Mouse (Mus musculus): ENCODE measurements around the gene Prr22.

Prr22 gene

DNA sequence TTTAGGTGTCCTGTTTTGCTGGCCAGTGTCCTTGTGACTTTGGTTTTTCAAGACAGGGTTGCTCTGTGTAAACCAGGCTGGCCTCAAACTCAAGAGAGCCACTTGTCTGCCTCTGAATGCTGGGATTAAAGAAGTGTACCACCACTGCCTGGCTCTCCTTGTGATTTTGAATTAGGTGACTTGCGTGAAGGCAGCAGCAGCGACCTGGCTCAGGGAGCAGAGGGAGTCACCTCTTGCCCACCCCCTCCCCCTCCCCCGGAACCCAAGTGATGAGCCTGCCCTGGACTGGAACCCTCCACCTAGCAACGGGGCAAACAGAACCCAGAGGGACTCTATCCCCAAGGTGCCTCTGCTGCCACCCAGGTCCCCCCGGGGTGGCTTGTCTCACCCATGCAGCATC, at the start of gene Prr22:
Gene Prr22, plus strand, starts transcription at position 301 of the 400 bp plus-strand sequence.
- no peak for DNase-seq (ENCODE audit: low read depth in 1 of 2, low spot score in 2 of 2)

GRCm38 (mm10) chr17:56722441-56722840, 47.6 kb upstream of the Prr22 start:
- DNase-seq (ENCODE audit: low read depth in 1 of 2, low spot score in 2 of 2), result no peak

DNA sequence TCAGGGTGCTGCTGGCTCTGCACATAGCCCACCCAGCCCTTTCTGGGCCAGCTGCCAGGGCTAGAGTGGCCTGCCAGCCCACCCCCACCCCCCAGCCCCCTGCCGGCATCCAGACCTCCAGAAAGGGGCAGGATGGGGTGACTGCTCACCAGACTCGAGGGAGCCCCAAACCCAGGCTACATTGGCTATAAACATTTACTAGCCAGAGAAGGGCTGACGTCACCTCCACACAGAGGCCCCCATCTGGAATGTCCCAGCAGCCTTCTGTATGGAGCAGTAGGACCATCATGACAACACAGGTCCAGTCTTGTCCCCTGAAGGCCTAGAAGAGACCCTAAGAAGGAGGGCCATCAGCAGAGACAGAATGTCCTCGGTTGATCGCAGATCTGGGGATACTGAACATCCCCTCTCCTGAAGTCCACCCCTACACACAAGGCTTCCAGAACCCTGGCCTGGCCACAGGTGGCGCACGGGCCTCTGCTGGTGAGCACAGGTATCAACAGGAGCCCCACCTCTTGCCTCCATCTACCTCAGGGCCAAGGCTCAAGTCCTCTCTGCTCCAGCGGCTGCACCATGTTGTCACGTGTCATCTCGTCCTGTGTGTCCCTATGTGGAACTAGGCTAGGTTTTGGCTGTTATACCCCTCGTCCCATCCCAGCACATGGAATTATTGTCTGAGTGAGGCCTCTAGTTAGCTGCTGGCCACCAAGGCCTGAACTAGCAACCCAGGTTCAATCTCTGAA, 46.5 kb upstream of the Prr22 start:
- no peak for DNase-seq (ENCODE audit: low read depth in 1 of 2, low spot score in 2 of 2)

- no peak for DNase-seq (ENCODE audit: low read depth in 1 of 2, low spot score in 2 of 2)
Measured at GRCm38 (mm10) chr17:56727029-56727649, 42.9 kb upstream of the Prr22 start.

DNA sequence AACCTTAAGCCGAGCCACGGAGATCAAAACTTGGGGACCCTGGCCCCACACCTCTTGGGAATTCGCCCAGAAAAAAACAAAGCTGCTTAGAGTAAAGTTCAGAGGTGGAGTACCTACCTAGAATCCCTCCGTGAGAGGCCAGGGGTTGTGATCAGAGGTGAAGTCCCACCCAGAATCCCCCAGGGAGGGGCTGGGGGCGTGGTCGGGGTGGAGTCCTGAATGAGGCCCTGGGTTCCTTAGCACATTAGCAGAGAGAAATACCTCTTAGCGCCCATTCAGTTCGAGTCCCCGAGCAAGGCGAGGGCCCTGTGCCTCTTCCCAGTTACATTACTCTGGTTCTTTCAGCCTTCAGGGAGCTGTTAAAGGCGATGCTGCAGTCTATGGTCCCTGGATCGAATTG, 42.4 kb upstream of the Prr22 start:
- DNase-seq (ENCODE audit: low read depth in 1 of 2, low spot score in 2 of 2), result no peak

GRCm38 (mm10) chr17:56728117-56728516, 41.9 kb upstream of the Prr22 start:
- DNase-seq (ENCODE audit: low read depth in 1 of 2, low spot score in 2 of 2), result no peak

DNA sequence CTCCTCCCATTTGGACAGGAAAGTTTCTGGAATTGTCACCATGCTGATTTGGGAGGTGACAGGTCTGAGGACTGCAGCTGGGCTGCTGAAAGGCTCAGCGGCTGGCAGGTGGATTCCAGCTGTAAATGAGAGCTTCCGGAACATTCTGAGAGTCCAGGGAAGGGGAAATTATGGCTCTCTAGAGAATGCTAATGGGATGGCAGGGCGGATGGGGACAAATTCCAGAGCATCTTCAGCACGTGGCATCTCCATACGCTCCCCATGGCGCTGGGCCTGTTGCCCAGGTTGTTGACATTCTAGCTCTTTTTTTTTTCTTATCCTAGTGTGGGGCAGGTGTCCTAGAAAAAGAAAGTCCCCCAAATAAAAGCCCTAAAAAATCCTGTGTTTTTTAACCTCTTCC, 40.9 kb upstream of the Prr22 start:
- DNase-seq (ENCODE audit: low read depth in 1 of 2, low spot score in 2 of 2), result no peak

- no peak for DNase-seq (ENCODE audit: low read depth in 1 of 2, low spot score in 2 of 2)
Measured at GRCm38 (mm10) chr17:56729656-56730055, 40.4 kb upstream of the Prr22 start.

DNA sequence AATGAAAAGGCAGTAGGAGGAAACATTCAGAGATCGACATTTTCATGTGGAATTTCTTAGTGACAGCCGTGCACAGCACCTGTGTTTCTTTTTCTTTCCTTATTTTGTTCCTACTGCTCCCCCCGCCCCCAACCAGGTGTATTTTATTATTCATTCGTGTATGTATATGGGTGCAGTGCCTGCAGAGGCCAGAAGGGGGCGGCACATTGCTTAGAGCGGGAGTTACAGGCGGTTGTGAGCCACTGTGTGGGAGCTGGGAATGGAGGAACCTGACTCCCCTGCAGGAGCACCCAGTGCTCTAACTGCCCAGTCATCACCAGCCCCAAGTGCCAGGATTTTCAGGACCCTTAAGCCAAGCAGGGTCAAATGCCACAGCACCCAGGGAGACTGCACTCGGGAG, 33.5 kb upstream of the Prr22 start:
- DNase-seq (ENCODE audit: low read depth in 1 of 2, low spot score in 2 of 2), result no peak

- no peak for DNase-seq (ENCODE audit: low read depth in 1 of 2, low spot score in 2 of 2)
Measured at GRCm38 (mm10) chr17:56738221-56738620, 31.8 kb upstream of the Prr22 start.

GRCm38 (mm10) chr17:56740118-56740787, 29.8 kb upstream of the Prr22 start:
- no peak for DNase-seq (ENCODE audit: low read depth in 1 of 2, low spot score in 2 of 2)

- DNase-seq (ENCODE audit: low read depth in 1 of 2, low spot score in 2 of 2), result no peak
Measured at GRCm38 (mm10) chr17:56740788-56741160, 29.3 kb upstream of the Prr22 start.

GRCm38 (mm10) chr17:56744173-56744572, 25.9 kb upstream of the Prr22 start:
- DNase-seq (ENCODE audit: low read depth in 1 of 2, low spot score in 2 of 2), result no peak

GRCm38 (mm10) chr17:56751404-56752072, 18.5 kb upstream of the Prr22 start:
- DNase-seq (ENCODE audit: low read depth in 1 of 2, low spot score in 2 of 2), result no peak

DNA sequence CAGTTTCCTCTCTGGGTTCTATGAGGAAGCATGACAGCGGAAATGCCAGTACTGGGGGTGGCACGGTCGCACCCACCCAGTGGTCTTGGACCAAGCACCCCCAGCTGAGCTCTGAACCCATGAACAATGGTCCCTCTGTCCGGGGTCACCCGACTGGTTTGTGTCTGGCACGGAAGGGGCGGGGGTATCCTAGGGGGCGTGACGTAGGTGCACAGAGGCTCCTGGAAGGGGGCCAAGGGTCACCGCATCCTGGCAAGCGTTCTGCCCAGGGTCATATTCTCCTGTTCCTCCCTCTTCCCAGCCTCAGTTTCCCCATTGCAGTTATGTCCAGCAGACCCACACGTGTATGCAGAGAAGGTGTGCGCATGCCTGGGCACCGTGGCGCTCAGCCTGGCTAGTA, 16.6 kb upstream of the Prr22 start:
- no peak for DNase-seq (ENCODE audit: low read depth in 1 of 2, low spot score in 2 of 2)

DNA sequence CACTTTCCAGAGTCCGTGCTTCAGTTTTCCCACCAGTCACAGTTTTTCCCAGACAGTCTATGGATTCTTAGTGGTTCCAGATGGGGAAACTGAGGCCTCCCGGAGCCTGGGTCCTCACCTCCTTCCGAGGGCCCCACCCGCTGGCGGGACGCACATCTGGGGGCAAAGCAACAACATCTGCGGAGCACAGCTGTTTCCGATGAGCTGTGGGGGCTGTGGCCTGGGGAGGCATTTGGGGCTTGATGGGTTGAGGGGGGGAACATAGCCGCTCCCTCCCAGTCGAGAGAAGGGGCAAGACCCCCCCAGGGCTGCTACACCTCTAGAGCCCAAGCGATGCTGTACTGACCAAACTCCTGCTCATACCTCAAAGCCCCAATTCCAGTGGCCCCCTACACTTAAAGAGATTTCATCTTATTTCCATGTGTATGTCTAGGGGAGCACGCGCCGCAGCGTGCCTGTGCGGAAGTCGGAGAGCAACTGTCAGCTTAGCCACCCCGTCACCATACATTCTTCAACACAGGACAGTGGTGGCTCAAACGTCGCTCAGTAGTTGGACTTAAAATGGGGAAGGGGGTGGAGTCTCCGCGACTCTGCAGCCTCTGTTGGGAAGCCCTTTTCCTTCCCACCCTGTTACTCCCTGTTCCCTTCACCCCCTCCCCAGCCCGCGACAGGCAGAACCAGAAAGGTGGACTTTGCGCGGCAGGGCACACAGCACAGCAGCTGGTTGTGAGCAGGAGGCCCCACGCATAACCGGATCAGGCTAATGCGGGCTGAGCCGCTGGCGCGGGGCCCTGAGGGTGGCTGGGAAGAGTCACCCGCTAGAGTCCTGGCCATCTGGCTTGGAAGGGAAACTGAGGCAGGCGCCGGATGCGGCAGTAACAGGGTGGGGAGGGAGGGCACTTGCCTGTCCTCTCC, 15.5 kb upstream of the Prr22 start:
- no peak for DNase-seq (ENCODE audit: low read depth in 1 of 2, low spot score in 2 of 2)

GRCm38 (mm10) chr17:56756703-56757399, 13.2 kb upstream of the Prr22 start:
- DNase-seq (ENCODE audit: low read depth in 1 of 2, low spot score in 2 of 2), result no peak

DNA sequence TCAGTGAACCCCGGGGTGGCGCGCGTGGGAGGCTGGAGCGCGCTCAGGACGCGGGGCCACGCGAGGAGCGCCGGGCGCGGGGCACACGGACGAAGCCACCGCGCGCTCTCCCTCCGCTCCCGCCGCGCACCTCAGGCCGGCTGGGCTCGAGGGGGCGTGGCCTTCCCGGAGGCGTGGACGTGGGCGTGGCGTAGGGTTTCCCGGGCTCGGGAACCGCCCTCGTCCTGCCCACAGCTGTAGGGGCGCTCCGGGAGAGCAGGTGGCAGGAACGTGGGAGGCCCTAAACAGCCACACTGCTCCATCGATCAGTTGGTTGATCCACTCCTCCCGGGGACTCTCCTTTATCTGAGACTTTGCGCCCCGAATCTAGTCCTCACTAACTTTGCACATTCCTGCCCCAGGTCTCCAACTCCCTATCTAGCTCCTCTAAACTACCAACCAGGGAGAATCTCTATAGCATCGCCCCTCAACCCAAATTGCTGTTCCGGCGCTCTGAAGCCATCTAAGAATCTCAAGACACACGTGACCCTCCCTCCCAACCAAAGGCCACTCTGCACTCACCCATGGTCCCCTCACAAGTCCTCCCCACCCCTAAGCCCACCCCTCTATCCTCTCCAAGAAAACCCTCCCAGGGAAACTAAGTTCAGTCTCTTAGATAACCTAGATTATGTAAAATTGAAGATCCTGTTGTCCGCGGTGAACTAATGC, 12.5 kb upstream of the Prr22 start, which contains the start of gene Nrtn:
Gene Nrtn, minus strand, starts transcription at position 115 of the 708 bp plus-strand sequence.
- no peak for DNase-seq (ENCODE audit: low read depth in 1 of 2, low spot score in 2 of 2)

DNA sequence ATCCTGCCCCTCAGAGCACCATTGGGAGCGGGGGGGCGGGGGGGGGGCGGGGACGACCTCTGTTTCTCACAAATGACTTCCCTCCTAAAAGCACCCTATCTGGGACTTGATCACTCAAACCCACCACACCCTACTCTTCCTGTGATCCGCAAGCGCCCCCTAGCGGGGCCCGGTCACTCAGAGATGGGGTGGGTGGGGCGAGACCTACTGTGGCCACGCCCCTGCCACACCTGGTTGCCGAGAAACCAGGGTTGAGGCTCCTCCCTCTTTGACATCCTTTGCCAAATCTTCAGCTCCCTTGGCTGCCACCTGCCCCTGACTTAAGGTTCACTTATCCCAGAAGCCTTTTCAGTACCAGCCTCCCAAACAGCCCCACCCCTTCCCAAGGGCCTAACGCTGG, 11.9 kb upstream of the Prr22 start:
- peak in 1 of 2 experiments; percentile 37 for DNase-seq (ENCODE audit: low read depth in 1 of 2, low spot score in 2 of 2)

Measured in monocyte, adult 2 months (primary cell).